Mouse (Mus musculus) lung, postnatal 0 days (tissue): ENCODE results near the gene Hoxb5. TPM values are rescaled to one million over a fixed set of nuclear protein-coding genes. Genes with fewer than 3 reads are reported as not detected.

Source experiments
- ATAC-seq: fragments of 200-750 bp; cut with Nextera tagmentation; 2 replicates; pipeline ENCODE4 v1.8.0; 2017; ENCODE audit warnings: moderate library complexity
- DNase-seq: peaks from one replicate; pipeline ENCODE4 v3.0.0-alpha.2; 2016; ENCODE audit warnings: low spot score
- H3K27ac ChIP-seq: fragments of 300-500 bp; sonication (generic); 2 replicates; pipeline ENCODE4 v1.5.1; 2014; ENCODE audit warnings: antibody characterized with exemption, mild to moderate bottlenecking, low read length, mixed read lengths
- H3K27me3 ChIP-seq: fragments of 300-500 bp; sonication (generic); replicated peaks from 2 replicates; pipeline ENCODE4 v1.6.1; 2014; ENCODE audit warnings: low read length, mixed read lengths; ENCODE audit not compliant: insufficient read depth
- H3K36me3 ChIP-seq: fragments of 300-500 bp; sonication (generic); 2 replicates; pipeline ENCODE4 v1.6.1; 2014; ENCODE audit warnings: low read length, mixed read lengths; ENCODE audit not compliant: insufficient read depth
- H3K4me1 ChIP-seq: fragments of 300-500 bp; sonication (generic); 2 replicates; pipeline ENCODE4 v1.6.1; 2014; ENCODE audit warnings: antibody characterized with exemption, low read depth, low read length, mixed read lengths; ENCODE audit not compliant: insufficient read depth
- H3K4me2 ChIP-seq: fragments of 300-500 bp; sonication (generic); replicated peaks from 2 replicates; pipeline ENCODE4 v1.6.1; 2014; ENCODE audit warnings: low read depth, mild to moderate bottlenecking, low read length, moderate library complexity, mixed read lengths
- H3K4me3 ChIP-seq: fragments of 300-500 bp; sonication (generic); 2 replicates; pipeline ENCODE4 v1.5.1; 2014; ENCODE audit warnings: low read depth, low read length
- H3K9ac ChIP-seq: fragments of 300-500 bp; sonication (generic); replicated peaks from 2 replicates; pipeline ENCODE4 v1.6.1; 2014; ENCODE audit warnings: low read depth, mild to moderate bottlenecking
- H3K9me3 ChIP-seq: fragments of 300-500 bp; sonication (generic); 2 replicates; pipeline ENCODE4 v1.6.1; 2016; ENCODE audit warnings: low read length, mixed read lengths
- CTCF ChIP-seq: IDR thresholded peaks from 2 replicates; pipeline ENCODE4 v1.5.1; 2016; ENCODE audit warnings: antibody characterized with exemption, mild to moderate bottlenecking
- EP300 ChIP-seq: IDR thresholded peaks from 2 replicates; pipeline ENCODE4 v1.6.1; 2016; ENCODE audit warnings: antibody characterized with exemption, mild to moderate bottlenecking, control low read depth
- WGBS: fragments of 180-500 bp; shearing (Covaris S2); extraction: QIAGEN DNeasy Blood & Tissue Kit; methylation state at CpG from one replicate; pipeline ENCODE4 v1.1.7; 2014; 5-methylcytosine and 5-hydroxymethylcytosine counted together
- polyA plus RNA-seq: library from polyadenylated mRNA; unstranded; fragments of >200 nt; fragmentation: Nextera tagmentation; extraction: Ambion mirVana; gene quantifications from 2 replicates; pipeline ENCODE4 v1.2.1, GENCODE M21; 2015

Hoxb5 gene
- polyA plus RNA-seq, 1 experiment from 2014 or later = 16.8 TPM

DNA sequence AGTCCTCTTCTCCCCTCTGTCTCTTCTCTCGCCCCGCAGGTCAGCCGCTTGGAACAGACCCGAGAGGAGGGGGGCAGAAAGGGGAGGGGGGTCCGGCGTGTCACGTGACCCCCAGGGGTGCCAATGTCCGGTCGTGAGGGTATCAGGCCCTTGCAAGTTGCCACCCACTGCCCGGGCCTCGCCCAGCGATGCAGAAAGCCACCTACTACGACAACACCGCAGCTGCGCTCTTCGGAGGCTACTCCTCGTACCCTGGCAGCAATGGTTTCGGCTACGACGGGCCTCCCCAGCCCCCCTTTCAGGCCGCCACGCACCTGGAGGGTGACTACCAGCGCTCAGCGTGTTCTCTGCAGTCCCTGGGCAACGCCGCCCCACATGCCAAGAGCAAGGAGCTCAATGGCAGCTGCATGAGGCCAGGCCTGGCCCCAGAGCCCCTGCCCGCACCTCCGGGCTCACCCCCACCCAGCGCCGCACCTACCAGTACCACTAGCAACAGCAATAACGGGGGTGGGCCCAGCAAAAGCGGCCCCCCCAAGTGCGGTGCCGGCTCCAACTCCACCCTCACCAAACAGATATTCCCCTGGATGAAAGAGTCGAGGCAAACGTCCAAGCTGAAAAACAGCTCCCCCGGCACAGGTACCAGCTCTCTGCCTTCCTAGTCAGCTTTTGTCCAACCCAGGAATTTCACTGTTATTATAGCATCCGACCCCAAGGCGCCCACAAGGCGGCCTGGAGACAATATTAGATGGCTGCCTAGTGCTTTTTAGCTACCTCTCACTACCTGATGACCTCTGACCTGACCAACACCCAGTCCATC is 41.1 kb downstream of the Hoxb5 start:
- H3K36me3 ChIP-seq = no peaks in the 10 kb centered on the region
- H3K4me2 ChIP-seq = peak overlapping the region; percentile 63
- H3K9me3 ChIP-seq = no peaks in the 10 kb centered on the region
- WGBS = 26% methylated on average over 35 of the region's 40 CpGs
- H3K4me3 ChIP-seq = no peak overlapping the region; the same call in 1 of the 2 replicates
- peaks cover 18% of the 10 kb centered on the region; the same call in 1 of the 2 replicates for H3K27me3 ChIP-seq
- H3K4me1 ChIP-seq = peaks cover 3% of the 10 kb centered on the region; the same call in 1 of the 2 replicates
- H3K9ac ChIP-seq = 0 out of 2 replicates have a peak overlapping the region, but pooled peaks have one; percentile 26
- TF ChIP-seq EP300 = no peak
- ATAC-seq = no peak
- peak overlapping the region; percentile 84 for H3K27ac ChIP-seq
- DNase-seq = peak; percentile 20

DNA sequence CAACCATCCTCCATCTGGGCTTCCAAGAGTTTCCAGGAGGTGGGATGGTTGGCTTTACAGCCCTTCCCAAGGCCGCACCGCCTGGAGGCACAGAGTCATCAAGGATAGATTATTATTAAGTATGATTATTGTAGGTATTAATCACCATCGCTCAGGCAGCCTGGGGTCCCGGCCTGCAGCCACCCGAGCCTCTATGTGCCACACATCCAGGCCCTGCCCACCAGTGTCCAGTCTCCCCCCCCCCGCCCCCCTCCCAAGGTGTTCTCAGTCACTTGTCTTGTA is 41.7 kb downstream of the Hoxb5 start:
- ATAC-seq (no peak), DNase-seq (peak; percentile 4)
- WGBS = 40% methylated on average over 5 of the region's 6 CpGs
- no peak for TF ChIP-seq CTCF
- TF ChIP-seq EP300 = no peak
- Histone ChIP-seq H3K4me1 (peaks cover 3% of the 10 kb centered on the region; the same call in 1 of the 2 replicates), H3K27ac (peak overlapping the region; percentile 84), H3K9ac (no peak overlapping the region), H3K4me3 (peak overlapping the region; percentile 30; the same call in 1 of the 2 replicates), H3K4me2 (peak overlapping the region; percentile 63), H3K27me3 (peaks cover 18% of the 10 kb centered on the region; the same call in 1 of the 2 replicates), H3K36me3 (no peaks in the 10 kb centered on the region), H3K9me3 (no peaks in the 10 kb centered on the region)

DNA sequence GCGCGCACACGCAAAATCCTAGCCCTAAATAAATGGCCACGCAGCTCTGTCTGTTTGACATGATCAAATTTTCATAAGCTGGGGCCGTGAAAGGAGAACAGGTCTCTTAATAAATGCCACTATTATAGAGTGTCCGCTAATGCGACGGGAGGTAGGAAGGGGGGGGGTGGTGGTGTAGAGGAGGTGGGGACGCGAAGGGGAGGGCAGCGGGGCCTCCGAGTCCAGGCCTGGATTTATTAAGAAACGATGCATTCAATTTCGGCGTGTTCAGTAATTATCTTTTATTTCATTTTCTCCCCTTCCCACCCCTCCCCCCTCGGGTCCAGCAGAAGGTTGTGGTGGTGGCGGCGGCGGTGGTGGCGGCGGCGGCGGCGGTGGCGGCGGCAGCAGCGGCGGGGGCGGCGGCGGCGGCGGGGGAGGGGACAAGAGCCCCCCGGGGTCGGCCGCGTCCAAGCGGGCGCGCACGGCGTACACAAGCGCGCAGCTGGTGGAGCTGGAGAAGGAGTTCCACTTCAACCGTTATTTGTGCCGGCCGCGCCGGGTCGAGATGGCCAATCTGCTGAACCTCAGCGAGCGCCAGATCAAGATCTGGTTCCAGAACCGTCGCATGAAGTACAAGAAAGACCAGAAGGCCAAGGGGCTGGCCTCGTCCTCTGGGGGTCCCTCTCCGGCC is 42.2 kb downstream of the Hoxb5 start:
- no peak for TF ChIP-seq EP300
- no peak for TF ChIP-seq CTCF
- Histone ChIP-seq H3K27ac (peak overlapping the region; percentile 84), H3K4me3 (peak overlapping the region; percentile 30), H3K4me2 (peak overlapping the region; percentile 63), H3K27me3 (peaks cover 18% of the 10 kb centered on the region; the same call in 1 of the 2 replicates), H3K4me1 (peaks cover 3% of the 10 kb centered on the region; the same call in 1 of the 2 replicates), H3K9me3 (no peaks in the 10 kb centered on the region), H3K36me3 (no peaks in the 10 kb centered on the region), H3K9ac (0 out of 2 replicates have a peak overlapping the region, but pooled peaks have one; percentile 12)
- DNase-seq (peak; percentile 19), ATAC-seq (no peak)
- 5% methylated on average over 31 of the region's 56 CpGs for WGBS

DNA sequence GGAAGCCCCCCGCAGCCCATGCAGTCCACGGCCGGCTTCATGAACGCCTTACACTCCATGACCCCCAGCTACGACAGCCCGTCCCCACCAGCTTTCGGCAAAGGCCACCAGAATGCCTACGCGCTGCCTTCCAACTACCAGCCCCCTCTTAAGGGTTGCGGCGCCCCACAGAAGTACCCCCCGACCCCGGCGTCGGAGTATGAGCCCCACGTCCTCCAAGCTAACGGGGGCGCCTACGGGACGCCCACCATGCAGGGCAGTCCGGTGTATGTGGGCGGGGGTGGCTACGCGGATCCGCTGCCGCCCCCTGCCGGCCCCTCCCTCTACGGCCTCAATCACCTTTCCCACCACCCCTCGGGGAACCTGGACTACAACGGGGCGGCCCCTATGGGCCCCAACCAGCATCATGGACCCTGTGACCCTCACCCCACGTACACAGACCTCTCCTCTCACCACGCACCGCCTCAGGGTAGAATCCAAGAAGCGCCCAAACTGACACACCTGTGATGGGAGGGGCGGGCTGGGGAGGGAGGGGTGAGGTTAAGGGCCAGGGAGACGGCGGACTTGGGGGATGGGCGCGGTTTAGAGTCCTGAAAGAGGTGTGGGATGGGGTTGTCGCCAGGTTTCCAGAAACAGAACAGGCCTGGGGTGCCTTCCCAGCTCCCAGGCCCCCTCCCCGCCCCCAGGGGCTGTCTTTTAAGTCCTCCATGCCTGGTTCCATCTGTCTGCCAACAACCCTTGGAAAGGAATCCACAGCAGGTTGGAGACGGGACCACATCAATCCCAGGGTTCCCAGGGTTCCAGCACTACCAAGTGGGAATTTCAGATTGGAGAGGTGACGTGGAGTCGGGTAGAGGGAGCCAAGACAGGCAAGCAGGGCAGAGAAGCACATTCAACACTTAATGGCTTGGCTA is 43.0 kb downstream of the Hoxb5 start:
- no peaks in the 10 kb centered on the region for H3K9me3 ChIP-seq
- peak overlapping the region; percentile 30 for H3K4me3 ChIP-seq
- H3K4me2 ChIP-seq = peak overlapping the region; percentile 63
- H3K4me1 ChIP-seq = peaks cover 3% of the 10 kb centered on the region; the same call in 1 of the 2 replicates
- DNase-seq (peak; percentile 15), ATAC-seq (0 out of 2 replicates have a peak, but pooled peaks have one; percentile 5)
- peak overlapping the region; percentile 12; the same call in 1 of the 2 replicates for H3K9ac ChIP-seq
- H3K27me3 ChIP-seq = peaks cover 18% of the 10 kb centered on the region; the same call in 1 of the 2 replicates
- H3K27ac ChIP-seq = peak overlapping the region; percentile 84
- TF ChIP-seq CTCF (peak; percentile 42), EP300 (no peak)
- H3K36me3 ChIP-seq = no peaks in the 10 kb centered on the region
- WGBS = 12% methylated on average over 37 of the region's 45 CpGs

DNA sequence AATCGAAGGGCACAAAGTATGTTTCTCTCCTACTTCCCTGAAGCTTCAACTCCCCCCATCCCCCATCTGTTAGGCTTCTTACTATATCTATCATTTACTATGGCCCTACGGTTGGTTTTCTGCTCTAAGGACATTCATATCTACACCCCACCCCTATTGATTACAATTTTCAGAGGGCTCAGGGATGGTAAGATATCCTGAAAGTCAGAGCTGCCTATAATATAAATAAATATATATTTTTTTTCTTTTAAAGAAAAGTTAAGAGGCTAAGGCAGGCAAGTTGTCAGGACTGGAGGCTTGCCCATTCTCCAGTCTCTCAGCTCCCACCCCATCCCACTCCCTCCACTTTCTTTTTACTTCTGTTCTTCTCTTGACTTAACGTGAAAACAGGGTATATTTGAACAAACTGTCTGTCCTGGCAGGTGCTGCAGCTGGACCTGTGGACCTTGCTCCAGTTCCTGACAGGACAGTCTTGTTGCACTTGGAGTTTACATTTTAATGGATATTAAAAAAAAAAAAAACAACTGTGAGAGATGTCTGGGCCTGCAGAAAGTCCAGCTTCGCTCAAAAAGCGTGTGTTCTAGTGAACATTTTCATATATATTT is 43.9 kb downstream of the Hoxb5 start:
- WGBS = 51% methylated on average over 5 of the region's 5 CpGs
- Histone ChIP-seq H3K4me3 (no peak overlapping the region), H3K4me2 (no peak overlapping the region), H3K27me3 (peaks cover 21% of the 10 kb centered on the region; the same call in 1 of the 2 replicates), H3K36me3 (no peaks in the 10 kb centered on the region), H3K27ac (peak overlapping the region; percentile 84), H3K9me3 (no peaks in the 10 kb centered on the region), H3K9ac (no peak overlapping the region), H3K4me1 (peaks cover 3% of the 10 kb centered on the region; the same call in 1 of the 2 replicates)
- TF ChIP-seq EP300 (no peak), CTCF (no peak)
- no peak for DNase-seq
- ATAC-seq = no peak
